Mouse (Mus musculus) lung, embryonic 15.5 days (tissue): ENCODE results near the gene Riok1. TPM values are rescaled to one million over a fixed set of nuclear protein-coding genes. Genes with fewer than 3 reads are reported as not detected.

Experiments
- ATAC-seq: fragments of 200-750 bp; cut with Nextera tagmentation; 2 replicates; pipeline ENCODE4 v1.8.0; 2017; ENCODE audit warnings: moderate number of reproducible peaks, borderline replicate concordance; ENCODE audit not compliant: low FRiP score, low TSS enrichment; ENCODE audit errors: extremely low read depth
- H3K27ac ChIP-seq: fragments of 300-500 bp; sonication (generic); 2 replicates; pipeline ENCODE4 v1.5.1; 2015; ENCODE audit warnings: moderate library complexity, mild to moderate bottlenecking, inconsistent platforms
- H3K27me3 ChIP-seq: fragments of 300-500 bp; sonication (generic); 2 replicates; pipeline ENCODE4 v1.6.1; 2015; ENCODE audit warnings: inconsistent platforms
- H3K36me3 ChIP-seq: fragments of 300-500 bp; sonication (generic); 2 replicates; pipeline ENCODE4 v1.6.1; 2015; ENCODE audit warnings: inconsistent platforms
- H3K4me1 ChIP-seq: fragments of 300-500 bp; sonication (generic); 2 replicates; pipeline ENCODE4 v1.6.1; 2015; ENCODE audit warnings: inconsistent platforms
- H3K4me2 ChIP-seq: fragments of 300-500 bp; sonication (generic); 2 replicates; pipeline ENCODE4 v1.6.1; 2015; ENCODE audit warnings: inconsistent platforms, mild to moderate bottlenecking, moderate library complexity
- H3K4me3 ChIP-seq: fragments of 300-500 bp; sonication (generic); 2 replicates; pipeline ENCODE4 v1.5.1; 2015; ENCODE audit warnings: mild to moderate bottlenecking, inconsistent platforms
- H3K9ac ChIP-seq: fragments of 300-500 bp; sonication (generic); 2 replicates; pipeline ENCODE4 v1.6.1; 2015; ENCODE audit warnings: inconsistent platforms
- H3K9me3 ChIP-seq: fragments of 300-500 bp; sonication (generic); 2 replicates; pipeline ENCODE4 v1.6.1; 2016; ENCODE audit warnings: inconsistent platforms
- WGBS: fragments of 180-500 bp; shearing (Covaris S2); methylation state at CpG from one replicate; pipeline ENCODE4 v1.1.7; 2015; 5-methylcytosine and 5-hydroxymethylcytosine counted together
- polyA plus RNA-seq: library from polyadenylated mRNA; unstranded; fragments of >200 nt; fragmentation: Nextera tagmentation; extraction: Ambion mirVana; gene quantifications from 2 replicates; pipeline ENCODE4 v1.2.1, GENCODE M21; 2015

The Riok1 gene
- polyA plus RNA-seq, 1 experiment from 2014 or later = 55.1 TPM

DNA sequence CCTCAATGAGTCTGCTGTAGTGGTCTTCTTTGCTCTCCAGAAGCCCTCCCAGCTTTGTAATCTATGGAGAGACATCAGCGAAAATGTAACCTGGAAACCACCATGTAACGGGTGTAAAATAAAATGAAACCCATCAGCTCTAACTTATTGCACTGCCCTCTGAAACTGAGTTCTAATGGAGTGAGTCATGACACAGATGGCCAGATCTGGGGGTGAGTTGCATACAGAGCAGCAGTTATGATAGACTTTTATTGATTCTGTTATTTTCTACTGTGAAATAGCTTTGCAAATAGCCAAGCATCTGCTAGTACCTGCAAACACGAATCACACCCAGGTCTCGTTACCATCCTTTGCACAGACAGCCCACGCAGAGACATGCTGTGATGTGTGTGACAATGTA is 24.4 kb upstream of the Riok1 start:
- no peaks in the 10 kb centered on the region for H3K9me3 ChIP-seq
- H3K27me3 ChIP-seq = no peaks in the 10 kb centered on the region
- no peak for ATAC-seq
- no peak overlapping the region for H3K9ac ChIP-seq
- no peaks in the 10 kb centered on the region for H3K4me1 ChIP-seq
- H3K4me3 ChIP-seq = no peak overlapping the region
- no peak overlapping the region for H3K4me2 ChIP-seq
- WGBS = 86% methylated on average over 5 of the region's 5 CpGs
- H3K27ac ChIP-seq = no peak overlapping the region
- H3K36me3 ChIP-seq = no peaks in the 10 kb centered on the region

- Histone ChIP-seq H3K4me3 (no peak overlapping the region), H3K27ac (no peak overlapping the region), H3K4me1 (no peaks in the 10 kb centered on the region), H3K9me3 (no peaks in the 10 kb centered on the region), H3K9ac (no peak overlapping the region), H3K27me3 (no peaks in the 10 kb centered on the region), H3K36me3 (no peaks in the 10 kb centered on the region), H3K4me2 (no peak overlapping the region)
- 83% methylated on average over 4 of the region's 4 CpGs for WGBS
- no peak for ATAC-seq
Measured at GRCm38 (mm10) chr13:38015591-38015990, 21.2 kb upstream of the Riok1 start.

DNA sequence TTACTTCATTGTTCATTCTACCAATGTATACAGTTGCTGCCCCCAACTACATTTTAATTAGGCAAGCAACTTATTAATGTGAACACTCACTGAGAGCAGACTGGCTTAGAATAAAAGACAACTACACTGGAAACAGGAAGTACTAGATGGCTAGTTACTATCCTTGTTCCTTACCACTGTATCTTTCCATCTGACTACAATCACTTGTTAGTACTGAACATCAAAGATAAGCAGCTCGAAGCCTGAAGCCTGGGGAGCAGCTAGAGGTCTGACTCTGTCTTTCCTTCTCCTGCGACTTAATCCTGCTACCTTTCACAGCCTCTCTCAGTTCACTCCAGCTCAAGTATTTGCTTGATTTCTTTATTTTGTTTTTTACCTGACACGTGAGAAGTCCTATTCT is 18.0 kb upstream of the Riok1 start:
- 54% methylated on average over 3 of the region's 3 CpGs for WGBS
- Histone ChIP-seq H3K27me3 (no peaks in the 10 kb centered on the region), H3K36me3 (no peaks in the 10 kb centered on the region), H3K4me2 (no peak overlapping the region), H3K4me1 (no peaks in the 10 kb centered on the region), H3K9me3 (no peaks in the 10 kb centered on the region), H3K4me3 (no peak overlapping the region), H3K27ac (no peak overlapping the region), H3K9ac (no peak overlapping the region)
- ATAC-seq = no peak

DNA sequence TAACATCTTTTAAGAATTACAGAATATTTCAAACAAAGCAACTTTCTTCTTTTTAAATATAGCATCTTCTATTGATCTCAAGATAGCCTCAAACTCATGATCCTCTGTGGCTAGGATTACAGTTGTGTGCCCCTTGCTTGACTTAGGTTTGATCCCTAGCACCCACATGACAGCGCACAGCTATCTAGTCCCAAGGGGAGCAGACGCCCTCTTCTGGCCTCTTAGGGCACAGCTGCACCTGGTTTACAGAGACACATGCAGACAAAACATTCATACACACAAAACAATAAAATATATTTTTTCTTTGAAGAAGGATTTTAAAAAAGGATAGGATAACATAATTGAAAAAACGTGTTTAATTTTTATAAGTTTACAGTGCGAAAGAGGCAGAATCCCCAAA is 10.9 kb upstream of the Riok1 start:
- Histone ChIP-seq H3K4me1 (no peaks in the 10 kb centered on the region), H3K4me3 (no peak overlapping the region), H3K9ac (no peak overlapping the region), H3K9me3 (no peaks in the 10 kb centered on the region), H3K4me2 (no peak overlapping the region), H3K27me3 (no peaks in the 10 kb centered on the region), H3K27ac (no peak overlapping the region), H3K36me3 (no peaks in the 10 kb centered on the region)
- no peak for ATAC-seq
- WGBS = 43% methylated on average over 4 of the region's 4 CpGs

GRCm38 (mm10) chr13:38027618-38028248 is 9.1 kb upstream of the Riok1 start:
- Histone ChIP-seq H3K9ac (no peak overlapping the region), H3K4me2 (no peak overlapping the region), H3K36me3 (no peaks in the 10 kb centered on the region), H3K9me3 (no peaks in the 10 kb centered on the region), H3K4me3 (no peak overlapping the region), H3K27me3 (no peaks in the 10 kb centered on the region), H3K4me1 (no peaks in the 10 kb centered on the region), H3K27ac (no peak overlapping the region)
- WGBS = 59% methylated on average over 6 of the region's 6 CpGs
- ATAC-seq = no peak

GRCm38 (mm10) chr13:38028407-38028806 is 8.4 kb upstream of the Riok1 start:
- ATAC-seq = no peak
- WGBS = 73% methylated on average over 4 of the region's 4 CpGs
- no peak overlapping the region for H3K4me2 ChIP-seq

DNA sequence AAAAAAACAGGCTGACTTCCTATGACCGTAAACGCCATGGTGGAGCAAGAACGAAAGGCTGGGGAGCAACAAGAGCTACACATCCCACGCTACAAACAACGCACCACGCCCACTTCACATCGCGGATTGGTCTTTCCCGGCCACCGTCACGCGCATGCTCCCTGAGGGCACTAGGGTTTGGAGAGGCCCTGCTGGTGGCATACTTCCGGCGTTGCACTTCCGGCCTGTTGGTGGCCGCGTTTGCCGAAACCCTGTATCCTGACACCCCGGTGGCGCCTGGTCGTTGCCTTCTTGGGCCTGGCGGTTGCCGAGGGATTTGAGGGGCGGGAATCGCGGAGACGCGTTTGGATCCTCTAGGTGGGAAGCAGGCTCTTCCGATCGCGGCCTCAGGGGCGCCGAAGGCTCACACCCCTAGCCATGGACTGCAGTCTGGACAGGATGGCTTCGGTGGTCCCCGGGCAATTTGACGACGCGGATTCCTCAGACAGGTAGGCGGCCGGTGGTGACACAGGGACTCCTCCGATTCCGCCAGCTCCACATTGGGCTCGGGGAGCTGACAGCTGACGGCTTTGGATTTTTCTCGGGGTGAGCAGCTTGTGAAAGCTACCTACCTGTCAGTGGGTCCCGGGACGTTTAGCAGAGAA is 371 bp downstream of the Riok1 start, which contains the start of gene Cage1:
Cage1 (minus strand) TSS at position 26 of the 644 bp plus-strand sequence.
- no peaks in the 10 kb centered on the region for H3K27me3 ChIP-seq
- H3K9ac ChIP-seq = peak within 1 kb of the TSS; percentile 83
- peaks cover 14% of the 10 kb centered on the region for H3K4me1 ChIP-seq
- H3K4me3 ChIP-seq = peak within 1 kb of the TSS; percentile 77
- under 1% methylated on average over 47 of the region's 47 CpGs for WGBS
- H3K4me2 ChIP-seq = peak within 1 kb of the TSS; percentile 88
- peaks cover 21% of the 10 kb centered on the region for H3K36me3 ChIP-seq
- H3K9me3 ChIP-seq = no peaks in the 10 kb centered on the region
- peak within 1 kb of the TSS; percentile 74 for H3K27ac ChIP-seq
- peak; percentile 95 for ATAC-seq

More at GRCm38 (mm10) chr13:38028407-38028806, 8.4 kb upstream of the Riok1 start:
- no peaks in the 10 kb centered on the region for H3K36me3 ChIP-seq
- no peaks in the 10 kb centered on the region for H3K4me1 ChIP-seq
- no peak overlapping the region for H3K4me3 ChIP-seq
- H3K9me3 ChIP-seq = no peaks in the 10 kb centered on the region
- H3K27ac ChIP-seq = no peak overlapping the region
- H3K9ac ChIP-seq = no peak overlapping the region
- H3K27me3 ChIP-seq = no peaks in the 10 kb centered on the region

GRCm38 (mm10) chr13:38037811-38038210 is 1.0 kb downstream of the Riok1 start:
- 29% methylated on average over 12 of the region's 12 CpGs for WGBS
- no peaks in the 10 kb centered on the region for H3K9me3 ChIP-seq
- H3K27ac ChIP-seq = no peak overlapping the region
- peak overlapping the region; percentile 88 for H3K4me2 ChIP-seq
- no peak for ATAC-seq
- no peaks in the 10 kb centered on the region for H3K27me3 ChIP-seq
- peaks cover 14% of the 10 kb centered on the region for H3K4me1 ChIP-seq
- H3K4me3 ChIP-seq = peak overlapping the region; percentile 77
- peaks cover 26% of the 10 kb centered on the region for H3K36me3 ChIP-seq
- H3K9ac ChIP-seq = peak overlapping the region; percentile 83

DNA sequence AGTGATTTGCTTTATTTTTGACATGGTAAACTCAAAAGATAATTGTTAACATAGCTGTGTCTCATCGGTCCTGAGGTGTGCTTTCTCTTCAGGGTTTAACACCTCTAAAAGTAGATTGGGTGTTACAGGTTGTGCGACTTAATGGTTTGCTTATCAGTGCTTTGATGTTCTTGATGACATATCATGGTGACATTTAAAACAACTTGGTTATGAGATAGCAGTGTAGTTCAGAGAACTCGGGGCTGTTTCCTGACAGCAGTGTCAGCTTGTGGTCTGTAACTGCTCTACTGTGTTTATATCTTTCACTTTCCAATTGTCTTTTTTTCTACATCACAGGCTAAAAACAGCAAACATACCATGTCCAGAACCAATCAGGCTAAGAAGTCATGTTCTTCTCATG is 13.1 kb downstream of the Riok1 start:
- H3K27me3 ChIP-seq = no peaks in the 10 kb centered on the region
- no peaks in the 10 kb centered on the region for H3K4me1 ChIP-seq
- H3K9ac ChIP-seq = no peak overlapping the region
- no peak overlapping the region for H3K27ac ChIP-seq
- no peak overlapping the region for H3K4me2 ChIP-seq
- no peak overlapping the region for H3K4me3 ChIP-seq
- WGBS = 68% methylated on average over 3 of the region's 3 CpGs
- ATAC-seq = no peak
- peaks cover 99% of the 10 kb centered on the region for H3K36me3 ChIP-seq
- no peaks in the 10 kb centered on the region for H3K9me3 ChIP-seq

- WGBS = 78% methylated on average over 11 of the region's 11 CpGs
- Histone ChIP-seq H3K4me1 (no peaks in the 10 kb centered on the region), H3K27ac (no peak overlapping the region), H3K4me3 (no peak overlapping the region), H3K9ac (no peak overlapping the region), H3K4me2 (no peak overlapping the region), H3K27me3 (no peaks in the 10 kb centered on the region), H3K9me3 (no peaks in the 10 kb centered on the region), H3K36me3 (peaks cover 42% of the 10 kb centered on the region)
- no peak for ATAC-seq
Measured at GRCm38 (mm10) chr13:38062678-38063077, 25.9 kb downstream of the Riok1 start.

DNA sequence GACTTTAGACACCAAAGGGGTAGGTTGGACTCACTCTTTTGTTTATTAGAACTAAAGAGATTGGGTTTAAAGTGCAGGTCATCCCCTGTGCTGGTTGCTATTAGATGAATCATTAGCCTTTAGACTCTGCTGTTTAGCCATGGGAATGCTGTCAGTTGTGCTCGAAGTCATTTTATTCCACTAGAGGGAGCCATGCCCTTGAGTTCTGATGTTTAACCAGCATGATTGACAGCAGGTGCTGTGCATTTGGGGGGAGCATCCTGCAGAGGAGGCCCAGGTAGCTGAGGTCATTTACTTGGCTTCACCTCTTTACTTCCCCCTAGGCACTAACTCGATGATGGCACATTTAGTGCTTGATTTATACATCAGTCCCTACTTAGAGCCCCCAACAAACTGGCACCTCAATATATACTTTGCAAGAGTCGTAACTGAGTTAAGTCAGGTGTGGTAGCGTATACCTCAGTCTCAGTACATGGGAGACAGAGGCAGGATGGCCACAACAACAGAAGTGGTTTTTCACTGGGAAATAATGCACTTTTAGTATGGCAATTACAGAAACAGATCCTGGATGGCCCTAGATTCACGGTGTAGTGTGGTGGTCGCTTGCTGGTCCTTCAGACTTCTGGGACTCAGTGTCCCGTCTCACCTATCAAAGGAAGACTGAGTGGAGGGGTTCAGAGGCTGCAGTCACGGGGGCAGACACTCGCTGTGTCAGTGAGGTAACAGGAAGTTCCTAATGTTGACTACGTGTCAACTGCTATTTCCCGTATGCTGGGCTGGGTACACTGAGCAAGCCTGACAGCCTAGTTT is 28.3 kb downstream of the Riok1 start:
- peaks cover 23% of the 10 kb centered on the region for H3K36me3 ChIP-seq
- no peak for ATAC-seq
- H3K4me1 ChIP-seq = no peaks in the 10 kb centered on the region
- H3K27me3 ChIP-seq = no peaks in the 10 kb centered on the region
- no peak overlapping the region for H3K27ac ChIP-seq
- H3K4me2 ChIP-seq = no peak overlapping the region
- no peak overlapping the region for H3K4me3 ChIP-seq
- no peaks in the 10 kb centered on the region for H3K9me3 ChIP-seq
- 50% methylated on average over 11 of the region's 11 CpGs for WGBS
- no peak overlapping the region for H3K9ac ChIP-seq

DNA sequence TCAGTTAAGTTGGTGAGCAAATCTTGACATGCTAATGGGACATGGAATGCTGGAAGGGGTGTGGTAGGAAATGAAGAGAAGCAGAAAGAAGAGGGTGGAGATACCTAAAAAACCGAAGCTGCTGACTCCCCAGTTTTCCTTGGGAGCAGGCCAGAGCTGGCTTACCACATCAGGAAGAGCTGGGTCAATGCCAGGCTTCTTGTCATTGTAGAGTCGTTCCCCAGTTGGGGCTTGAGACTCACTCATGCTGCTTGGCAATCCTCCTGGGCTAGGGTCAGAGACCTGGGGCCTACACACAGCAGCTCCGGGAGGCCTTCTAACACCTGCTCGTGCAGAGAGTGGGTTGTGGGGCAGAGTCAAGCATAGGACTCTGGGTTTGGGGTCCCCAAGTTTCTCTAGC is 34.1 kb downstream of the Riok1 start:
- H3K27me3 ChIP-seq = no peaks in the 10 kb centered on the region
- WGBS = 34% methylated on average over 4 of the region's 4 CpGs
- no peaks in the 10 kb centered on the region for H3K36me3 ChIP-seq
- no peak overlapping the region for H3K4me2 ChIP-seq
- no peak overlapping the region for H3K27ac ChIP-seq
- no peak overlapping the region for H3K4me3 ChIP-seq
- no peak overlapping the region for H3K9ac ChIP-seq
- no peaks in the 10 kb centered on the region for H3K9me3 ChIP-seq
- no peak for ATAC-seq
- H3K4me1 ChIP-seq = no peaks in the 10 kb centered on the region
